8 mouse cellular contexts compared by ENCODE assay signal in genomic region chr13:50417389-50418183, GRCm38 (mm10). TPM values are rescaled to one million over a fixed set of nuclear protein-coding genes. Genes with fewer than 3 reads are reported as not detected.
DNase-seq lines count a peak whose midpoint lies in the region; ATAC-seq and TF ChIP-seq lines count a peak whose summit lies in the region.

Gene Fbxw17, plus strand, starts transcription at chr13:50417864.

- peaks cover 0 to 8% of the 10 kb centered on the region in 2 experiments; a peak in 1 of 4 replicates for H3K4me1 ChIP-seq in heart, embryonic 14.5 days (ENCODE audit: control insufficient read depth in 2 of 2, insufficient read depth in 2 of 2, low read length in 2 of 2)
- peaks cover 8% of the 10 kb centered on the region; the same call in 1 of the 2 replicates for H3K4me1 ChIP-seq in liver, embryonic 13.5 days (replicated peaks)
- peaks cover 7% of the 10 kb centered on the region; the same call in 1 of the 2 replicates for H3K4me1 ChIP-seq in stomach, embryonic 16.5 days (ENCODE audit: control insufficient read depth, insufficient read depth, low read length)

- WGBS in heart, embryonic 14.5 days = 15% methylated on average over 30 of the region's 35 CpGs
- 11% methylated on average over 35 of the region's 35 CpGs for WGBS in liver, embryonic 13.5 days (ENCODE audit: insufficient replicate concordance)
- WGBS in stomach, embryonic 16.5 days = 11% methylated on average over 30 of the region's 35 CpGs

- peaks cover 27% of the 10 kb centered on the region for H3K36me3 ChIP-seq in heart, embryonic 14.5 days (ENCODE audit: control insufficient read depth, insufficient read depth, low read length)
- H3K36me3 ChIP-seq in liver, embryonic 13.5 days = no peaks in the 10 kb centered on the region
- no peaks in the 10 kb centered on the region for H3K36me3 ChIP-seq in stomach, embryonic 16.5 days (ENCODE audit: control insufficient read depth, insufficient read depth, low read length)

- peak within 1 kb of the TSS; percentile 55 to 89 for H3K4me3 ChIP-seq in heart, embryonic 14.5 days (ENCODE audit: control insufficient read depth in 1 of 2, insufficient read depth in 1 of 2, low read depth in 1 of 2, low read length in 2 of 2)
- peak within 1 kb of the TSS; percentile 69 for H3K4me3 ChIP-seq in liver, embryonic 13.5 days (replicated peaks)
- H3K4me3 ChIP-seq in stomach, embryonic 16.5 days (replicated peaks; ENCODE audit: low read length) = peak within 1 kb of the TSS; percentile 72

- H3K27ac ChIP-seq in heart, embryonic 14.5 days (replicated peaks in 1 of 2; ENCODE audit: control insufficient read depth in 1 of 2, insufficient read depth in 1 of 2, low read depth in 2 of 2, low read length in 2 of 2) = peak within 1 kb of the TSS in 1 of 2 experiments; percentile 28; a peak in 1 of 4 replicates
- no peak within 1 kb of the TSS for H3K27ac ChIP-seq in liver, embryonic 13.5 days
- H3K27ac ChIP-seq in stomach, embryonic 16.5 days (ENCODE audit: low read length) = no peak within 1 kb of the TSS

- TF ChIP-seq CTCF in brain, embryonic 14.5 days (IDR thresholded peaks at IDR 0.05; ENCODE audit: borderline replicate concordance, extremely low read depth, insufficient read depth, insufficient read length) = no peak

- peak; percentile 62 to 64 for DNase-seq in B cell, adult 2 months
- DNase-seq in brain, embryonic 14.5 days (ENCODE audit: low read depth) = peak; percentile 91
- peak; percentile 59 for DNase-seq in fibroblast of lung, adult 2 months (ENCODE audit: low read depth)
- peak; percentile 83 for DNase-seq in kidney, postnatal 14 days
- peak; percentile 47 for DNase-seq in liver, embryonic 13.5 days
- peak; percentile 76 for DNase-seq in neural tube, embryonic 10.5 days (ENCODE audit: extremely low spot score, low spot score)

- H3K9ac ChIP-seq in heart, embryonic 14.5 days (ENCODE audit: low read length) = peak within 1 kb of the TSS; percentile 91
- H3K9ac ChIP-seq in liver, embryonic 13.5 days = peak within 1 kb of the TSS; percentile 67
- H3K9ac ChIP-seq in stomach, embryonic 16.5 days (ENCODE audit: low read length) = peak within 1 kb of the TSS; percentile 80

- no peaks in the 10 kb centered on the region for H3K27me3 ChIP-seq in heart, embryonic 14.5 days (ENCODE audit: control insufficient read depth, insufficient read depth, low read length)
- no peaks in the 10 kb centered on the region for H3K27me3 ChIP-seq in liver, embryonic 13.5 days
- no peaks in the 10 kb centered on the region for H3K27me3 ChIP-seq in stomach, embryonic 16.5 days (ENCODE audit: control insufficient read depth, insufficient read depth, low read length)

- H3K4me2 ChIP-seq in heart, embryonic 14.5 days (ENCODE audit: low read length) = peak within 1 kb of the TSS; percentile 76
- peak within 1 kb of the TSS; percentile 73 for H3K4me2 ChIP-seq in liver, embryonic 13.5 days
- peak within 1 kb of the TSS; percentile 61 for H3K4me2 ChIP-seq in stomach, embryonic 16.5 days (ENCODE audit: low read depth, low read length)

- no peaks in the 10 kb centered on the region for H3K9me3 ChIP-seq in heart, embryonic 14.5 days (ENCODE audit: control insufficient read depth, low read length)
- H3K9me3 ChIP-seq in liver, embryonic 13.5 days (replicated peaks) = no peaks in the 10 kb centered on the region
- no peaks in the 10 kb centered on the region for H3K9me3 ChIP-seq in stomach, embryonic 16.5 days (replicated peaks; ENCODE audit: control insufficient read depth, low read length)

- TF ChIP-seq POLR2A in brain, embryonic 14.5 days (IDR thresholded peaks at IDR 0.05; ENCODE audit: borderline replicate concordance, extremely low read depth, insufficient read depth, insufficient read length, poor library complexity, severe bottlenecking) = peak; percentile 85; the same call in 1 of the 2 replicates

- ATAC-seq in heart, embryonic 14.5 days (ENCODE audit: insufficient number of reproducible peaks, insufficient read depth, low FRiP score, low read depth) = peak; percentile 79
- peak; percentile 78; the same call in 1 of the 2 replicates for ATAC-seq in liver, embryonic 13.5 days (ENCODE audit: low read depth)
- ATAC-seq in stomach, embryonic 16.5 days (ENCODE audit: insufficient read depth, low FRiP score) = peak; percentile 96

RNA-seq across cellular contexts. Expression of gene Fbxw17, which starts in this region (rescaled TPM):
- polyA plus RNA-seq in brain, embryonic 14.5 days (2012; rRNA removed) = 35.7 and 36.4 TPM in 2 replicates
- 23.6 and 27.2 TPM in 2 replicates for polyA plus RNA-seq in heart, embryonic 14.5 days (2014; fragmentation: Nextera tagmentation; extraction: Ambion mirVana)
- polyA plus RNA-seq in liver, embryonic 13.5 days (2015; fragmentation: Nextera tagmentation; extraction: Ambion mirVana) = 4.8 and 5.4 TPM in 2 replicates
- 24.7 and 25.1 TPM in 2 replicates for polyA plus RNA-seq in stomach, embryonic 16.5 days (2015; fragmentation: Nextera tagmentation; extraction: Ambion mirVana)
